Mouse (Mus musculus) adrenal gland, adult 10 weeks (tissue): ENCODE data around the gene Aaed1. TPM values are rescaled to one million over a fixed set of nuclear protein-coding genes. Genes with fewer than 3 reads are reported as not detected.

Experiments used
- polyA plus RNA-seq: library from polyadenylated mRNA; stranded (reverse); fragments of 350-450 nt; fragmentation: Illumina TruSeq; extraction: RNeasy Lipid Tissue Mini Kit (QIAGEN cat#74804); gene quantifications from one replicate; pipeline ENCODE4 v1.2.3, GENCODE M21; 2014; ENCODE audit warnings: low read depth, low replicate concordance

The Aaed1 gene
- 83.7 TPM for polyA plus RNA-seq

DNA sequence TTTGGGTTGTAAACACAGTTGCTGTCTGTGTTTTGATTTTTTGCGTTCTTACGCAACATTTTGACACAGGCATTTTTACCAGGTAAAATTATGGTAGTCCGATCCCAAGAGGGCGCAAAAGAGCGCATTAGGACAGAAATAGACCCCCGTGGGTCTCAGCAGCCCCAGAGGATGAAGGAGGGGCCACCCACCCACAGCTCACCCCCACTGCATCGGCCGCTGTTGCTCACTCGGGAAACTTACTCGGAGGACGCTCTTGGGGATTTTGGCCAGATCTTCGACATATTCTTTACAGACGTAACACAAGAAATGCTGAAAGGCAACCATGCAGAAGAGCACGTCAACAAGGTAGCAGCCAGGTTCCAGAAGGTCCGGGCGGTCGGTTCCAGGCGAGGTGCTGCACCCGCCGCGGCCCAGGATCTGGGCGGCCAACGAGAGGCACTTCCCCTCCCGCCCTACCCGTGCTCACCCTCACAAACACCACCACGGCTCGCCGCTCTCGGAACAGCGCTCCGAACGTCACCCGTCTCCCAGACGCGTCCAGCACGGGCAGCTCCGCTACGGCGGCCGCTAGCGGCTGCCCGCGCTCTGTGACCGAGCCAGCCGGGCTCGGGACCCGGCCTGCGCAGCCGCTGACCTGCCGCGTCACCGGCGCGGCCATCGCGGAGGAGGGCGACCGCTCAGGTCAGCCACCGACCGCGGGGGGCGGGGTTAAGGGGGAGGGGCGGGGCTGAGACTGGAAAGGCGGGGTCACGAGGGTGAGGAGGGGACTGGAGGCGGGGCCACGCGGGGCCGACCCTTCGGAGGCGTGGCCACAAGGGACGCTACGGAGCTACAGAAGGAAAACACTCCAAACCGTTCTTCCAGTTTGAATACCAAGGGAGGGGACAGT is at the start of gene Aaed1:
TSS of gene Aaed1 (minus strand) at position 687 of the 892 bp plus-strand sequence.

DNA sequence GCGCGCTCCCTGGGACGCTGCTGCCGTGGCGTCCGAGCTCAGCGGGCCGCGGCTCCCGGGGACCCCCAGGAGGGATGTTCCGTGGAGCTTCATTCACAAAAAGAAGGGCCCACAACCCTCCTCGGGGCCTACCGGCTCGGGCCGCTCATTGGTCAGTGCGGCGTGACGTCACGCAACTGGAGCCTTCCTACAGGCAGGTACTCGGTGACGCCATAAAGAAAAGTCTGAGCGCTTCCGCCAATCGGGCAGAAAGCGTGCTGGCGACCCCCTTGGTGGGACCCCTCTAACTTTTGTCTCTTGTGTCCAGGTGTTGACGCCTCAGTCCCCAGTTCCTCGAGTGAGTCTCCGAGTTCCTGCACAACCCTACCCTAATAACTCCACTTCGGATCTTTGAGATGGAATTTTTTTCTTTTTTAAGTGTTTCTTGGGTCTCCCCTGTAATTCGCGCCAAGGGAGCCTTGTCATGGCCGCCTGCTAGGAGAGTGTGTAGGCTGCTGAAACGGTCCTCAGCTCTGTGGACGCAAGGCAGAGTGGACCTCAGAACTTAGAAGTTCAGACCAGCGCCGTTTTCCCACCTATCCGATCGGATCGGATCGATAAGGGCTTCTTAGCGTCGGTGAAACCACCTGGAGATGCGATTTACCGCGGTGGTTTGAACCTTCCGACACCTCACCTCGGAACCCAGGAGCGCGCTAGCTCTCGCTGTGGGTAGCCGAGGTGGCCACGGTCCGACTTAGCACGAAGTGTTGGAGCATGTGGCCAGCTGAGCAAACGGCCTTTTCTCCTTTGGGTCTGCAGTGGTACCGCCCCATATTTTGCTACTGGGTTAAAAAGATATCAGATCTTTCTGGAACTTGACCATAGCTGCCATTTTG is 37.4 kb downstream of the Aaed1 start, which contains the start of gene Cdc14b:
TSS of gene Cdc14b (minus strand) at position 412 of the 875 bp plus-strand sequence.

Other genes starting within 250 kb of the Aaed1 start
- 1.1 TPM for gene Hsd17b3, start 223.5 kb downstream of the Aaed1 start, polyA plus RNA-seq
- 10.7 TPM for gene Slc35d2, start 183.3 kb downstream of the Aaed1 start, polyA plus RNA-seq
- 70.5 TPM for gene Zfp367, start 159.5 kb downstream of the Aaed1 start, polyA plus RNA-seq
- gene Habp4, start 150.9 kb downstream of the Aaed1 start, polyA plus RNA-seq, result 19.7 TPM
- gene Cdc14b, start 37.4 kb downstream of the Aaed1 start, polyA plus RNA-seq, result 16.3 TPM
- 201 TPM for gene Ctsl, start 58.2 kb upstream of the Aaed1 start, polyA plus RNA-seq
- gene Cdk20, start 119.6 kb upstream of the Aaed1 start, polyA plus RNA-seq, result 0.47 TPM
- not detected for gene Fam240b, start 185.1 kb upstream of the Aaed1 start, polyA plus RNA-seq